Mouse (Mus musculus) urinary bladder, postnatal 14 days (tissue): Measurements from ENCODE around the gene Lsm14b.

Experiments used
- DNase-seq: peaks from one replicate; pipeline ENCODE4 v3.0.0; 2021; ENCODE audit warnings: low spot score

Gene Lsm14b

GRCm38 (mm10) chr2:180053001-180053400 lies 28.2 kb downstream of the Lsm14b start:
- DNase-seq: no peak

- no peak for DNase-seq
These were observed 38.7 kb downstream of the Lsm14b start for GRCm38 (mm10) chr2:180063338-180064131.

- DNase-seq: no peak
These were observed 45.1 kb downstream of the Lsm14b start for GRCm38 (mm10) chr2:180069770-180070480.

- peak; percentile 94 for DNase-seq
These were observed 46.0 kb downstream of the Lsm14b start, which contains the start of gene Mtg2 for GRCm38 (mm10) chr2:180070481-180071453. Mtg2 (plus strand) TSS chr2:180070588.

DNA sequence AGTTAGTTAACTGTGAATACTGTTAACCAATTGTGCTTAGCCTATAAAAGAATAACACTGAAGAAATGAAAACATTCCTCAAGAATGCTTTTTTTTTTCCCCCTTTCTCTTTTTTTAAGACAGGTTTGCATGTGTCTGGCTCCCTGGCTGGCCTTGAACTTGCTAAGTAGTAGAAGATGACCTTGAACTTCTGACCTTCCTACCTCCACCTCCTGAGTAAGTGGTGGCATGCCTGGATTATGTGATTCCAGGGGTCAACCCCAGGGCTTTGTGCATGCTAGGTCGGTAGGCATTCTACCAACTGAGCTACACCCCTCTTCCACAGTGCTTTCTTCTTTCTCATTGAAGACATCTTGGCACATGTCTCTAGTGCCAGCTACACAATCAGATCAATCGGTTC lies 46.9 kb downstream of the Lsm14b start:
- no peak for DNase-seq

DNA sequence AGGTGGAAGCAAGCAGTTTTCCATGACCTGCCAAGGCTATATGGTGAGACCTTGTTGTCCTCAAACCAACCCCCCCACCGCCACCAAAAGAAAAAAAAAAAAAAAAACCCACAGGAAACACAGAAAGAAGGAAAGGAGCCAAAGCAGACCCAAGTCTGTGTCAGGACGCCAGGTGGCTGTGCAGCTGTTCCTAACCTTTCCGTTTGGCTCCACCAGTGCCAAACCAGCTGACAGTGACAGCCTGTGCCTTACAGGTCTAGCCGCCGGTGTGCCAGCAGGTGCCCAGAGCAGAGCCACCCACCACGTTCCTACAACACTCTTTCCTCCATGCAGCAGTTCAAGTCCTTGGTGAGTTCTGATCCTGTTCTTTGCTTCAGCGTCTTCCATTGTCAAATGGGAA lies 48.1 kb downstream of the Lsm14b start:
- DNase-seq: no peak

DNA sequence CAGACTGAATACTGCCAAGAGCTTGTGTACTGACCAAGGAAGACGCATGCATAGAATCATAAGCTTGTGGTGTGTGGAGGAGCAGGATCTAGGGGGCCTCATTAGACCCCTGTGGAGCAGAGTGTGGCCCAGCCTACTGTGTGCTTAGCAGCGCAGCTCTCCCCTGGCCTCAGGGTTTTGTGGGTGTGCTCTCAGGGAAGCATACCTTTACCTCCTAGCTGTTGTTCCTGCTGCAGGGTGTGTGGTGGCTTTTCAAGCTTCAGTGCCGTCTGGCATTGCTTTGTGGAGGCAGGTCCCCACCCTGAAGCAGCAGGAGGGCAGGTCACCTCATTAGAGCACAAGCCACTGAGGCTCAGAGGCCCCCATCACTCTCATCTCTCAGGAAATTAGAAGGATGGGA lies 52.8 kb downstream of the Lsm14b start:
- no peak for DNase-seq

DNA sequence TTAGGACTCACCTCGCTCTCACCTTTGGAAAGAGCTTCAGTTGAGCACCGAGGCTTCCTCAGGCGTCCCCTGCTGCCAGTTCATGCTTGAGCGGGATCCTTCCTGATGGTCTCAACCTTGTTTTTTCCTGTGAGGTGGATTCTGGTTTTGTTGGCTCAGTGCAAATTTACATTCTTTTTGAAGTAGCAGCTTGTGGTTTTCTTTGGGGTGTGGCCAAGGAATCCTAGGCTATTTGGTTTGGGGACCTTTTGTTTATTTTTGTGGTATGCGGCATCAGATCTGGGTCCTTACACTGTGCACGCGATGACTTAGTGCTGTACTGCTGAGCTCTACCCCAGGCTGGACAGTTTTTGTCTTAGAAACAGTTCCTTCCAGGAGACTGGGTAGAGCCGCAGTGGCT lies 55.9 kb downstream of the Lsm14b start:
- DNase-seq: no peak

- DNase-seq: no peak
These were observed 58.3 kb downstream of the Lsm14b start for GRCm38 (mm10) chr2:180083063-180083462.

DNA sequence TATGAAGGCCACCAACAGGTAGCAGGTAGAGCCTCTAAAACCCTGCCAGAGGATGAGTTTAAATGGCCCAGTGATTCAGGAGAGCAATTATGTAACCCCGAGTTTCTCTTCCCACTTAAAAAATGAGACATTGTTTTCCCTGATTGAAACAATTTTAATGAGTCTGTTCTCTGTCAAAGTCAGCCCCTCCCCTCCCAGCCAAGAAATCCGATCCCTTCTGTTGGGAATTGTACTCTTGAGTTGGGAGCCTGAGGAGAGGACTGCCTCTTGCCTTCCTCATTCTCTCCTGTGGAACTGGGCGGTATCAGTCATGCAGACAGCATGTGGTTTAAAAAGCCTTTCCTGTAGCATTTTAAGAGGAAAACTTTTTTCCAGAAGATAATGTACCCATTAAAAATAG lies 59.8 kb downstream of the Lsm14b start:
- DNase-seq: no peak
